Mouse (Mus musculus): ENCODE results near the gene Ces1c.

Gene Ces1c

GRCm38 (mm10) chr8:93131233-93131980, at the start of gene Ces1c:
Ces1c (minus strand) TSS chr8:93131283.
- no peak for DNase-seq (ENCODE audit: low read depth, low spot score)

- DNase-seq (ENCODE audit: low read depth, low spot score), result peak; percentile 35
Observed at GRCm38 (mm10) chr8:93180581-93181129, 49.6 kb upstream of the Ces1c start.

GRCm38 (mm10) chr8:93176593-93176992, 45.5 kb upstream of the Ces1c start:
- DNase-seq (ENCODE audit: low read depth, low spot score), result no peak

GRCm38 (mm10) chr8:93174554-93174953, 43.5 kb upstream of the Ces1c start:
- no peak for DNase-seq (ENCODE audit: low read depth, low spot score)

- peak; percentile 29 for DNase-seq (ENCODE audit: low read depth, low spot score)
Observed at GRCm38 (mm10) chr8:93171846-93172590, 40.9 kb upstream of the Ces1c start.

- DNase-seq (ENCODE audit: low read depth, low spot score), result no peak
Observed at GRCm38 (mm10) chr8:93163363-93163762, 32.3 kb upstream of the Ces1c start.

GRCm38 (mm10) chr8:93151401-93151800, 20.3 kb upstream of the Ces1c start:
- DNase-seq (ENCODE audit: low read depth, low spot score), result no peak

- no peak for DNase-seq (ENCODE audit: low read depth, low spot score)
Observed at GRCm38 (mm10) chr8:93147331-93147730, 16.2 kb upstream of the Ces1c start.

GRCm38 (mm10) chr8:93140696-93141095, 9.6 kb upstream of the Ces1c start:
- DNase-seq (ENCODE audit: low read depth, low spot score), result no peak

- DNase-seq (ENCODE audit: low read depth, low spot score), result no peak
Observed at GRCm38 (mm10) chr8:93132196-93132595, 1.1 kb upstream of the Ces1c start.

GRCm38 (mm10) chr8:93126476-93126875, 4.6 kb downstream of the Ces1c start:
- DNase-seq (ENCODE audit: low read depth, low spot score), result no peak

- DNase-seq (ENCODE audit: low read depth, low spot score), result no peak
Observed at GRCm38 (mm10) chr8:93122005-93122404, 9.1 kb downstream of the Ces1c start.

GRCm38 (mm10) chr8:93095376-93095775, 35.7 kb downstream of the Ces1c start:
- DNase-seq (ENCODE audit: low read depth, low spot score), result no peak

- DNase-seq (ENCODE audit: low read depth, low spot score), result no peak
Observed at GRCm38 (mm10) chr8:93091324-93091723, 39.8 kb downstream of the Ces1c start.

- DNase-seq (ENCODE audit: low read depth, low spot score), result no peak
Observed at GRCm38 (mm10) chr8:93088686-93089122, 42.4 kb downstream of the Ces1c start.

GRCm38 (mm10) chr8:93088193-93088592, 42.9 kb downstream of the Ces1c start:
- no peak for DNase-seq (ENCODE audit: low read depth, low spot score)

GRCm38 (mm10) chr8:93079887-93080286, 51.2 kb downstream of the Ces1c start, which contains the start of gene Ces1b:
Ces1b (minus strand) TSS chr8:93080017.
- no peak for DNase-seq (ENCODE audit: low read depth, low spot score)

- DNase-seq (ENCODE audit: low read depth, low spot score), result no peak
Observed at GRCm38 (mm10) chr8:93075251-93075650, 55.8 kb downstream of the Ces1c start.

- DNase-seq (ENCODE audit: low read depth, low spot score), result no peak
Observed at GRCm38 (mm10) chr8:93063416-93064117, 67.5 kb downstream of the Ces1c start.

- DNase-seq (ENCODE audit: low read depth, low spot score), result peak; percentile 16
Observed at GRCm38 (mm10) chr8:93059185-93059584, 71.9 kb downstream of the Ces1c start.

GRCm38 (mm10) chr8:93055238-93055637, 75.8 kb downstream of the Ces1c start:
- no peak for DNase-seq (ENCODE audit: low read depth, low spot score)
